Mouse (Mus musculus): Measurements from ENCODE around the gene Isg20. TPM values are rescaled to one million over a fixed set of nuclear protein-coding genes. Genes with fewer than 3 reads are reported as not detected.

Gene Isg20
- polyA plus RNA-seq, 1 experiment, result 9.9 TPM

DNA sequence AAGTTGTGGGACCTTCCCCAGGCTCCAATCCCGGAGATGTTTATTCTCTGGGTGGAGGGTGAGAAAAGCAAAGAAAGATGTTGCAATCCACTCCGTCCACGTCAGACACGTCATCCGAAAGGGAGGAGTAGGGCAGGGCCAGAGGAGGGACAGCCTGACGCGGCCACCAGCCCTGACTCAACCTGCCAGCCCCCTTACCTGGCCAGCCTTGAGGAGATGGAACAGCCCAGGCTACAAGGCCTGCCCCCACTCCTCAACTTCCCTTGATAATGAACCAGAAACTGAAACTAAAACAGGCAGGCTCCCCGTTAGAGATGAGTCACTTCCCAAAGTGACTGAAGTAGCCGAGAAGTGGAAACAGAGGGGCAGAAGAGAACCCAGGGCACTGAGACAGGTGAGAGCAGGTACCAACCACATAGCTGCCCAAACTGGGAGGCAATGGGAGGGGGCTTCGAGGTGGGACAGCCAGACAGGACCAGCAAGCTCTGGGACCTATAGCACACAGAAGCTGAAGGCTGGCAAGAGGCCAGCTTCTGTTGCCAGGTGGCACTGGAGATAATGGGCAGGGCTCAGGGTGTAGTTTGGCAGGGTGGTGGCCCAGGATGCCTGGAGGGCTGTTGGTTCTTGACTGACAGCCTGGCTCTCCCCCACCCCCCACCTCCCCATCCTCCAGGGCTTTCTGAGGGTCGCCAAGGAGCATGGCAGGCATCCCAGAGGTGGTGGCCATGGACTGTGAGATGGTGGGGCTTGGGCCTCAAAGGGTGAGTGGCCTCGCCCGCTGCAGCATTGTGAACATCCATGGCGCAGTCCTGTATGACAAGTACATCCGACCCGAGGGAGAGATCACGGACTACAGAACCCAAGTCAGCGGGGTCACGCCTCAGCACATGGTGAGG is 673 bp downstream of the Isg20 start:
- H3K27ac ChIP-seq (ENCODE audit: insufficient read depth, low read length), result peak overlapping the region; percentile 76
- TF ChIP-seq CTCF (IDR thresholded peaks at IDR 0.05; ENCODE audit: borderline replicate concordance, insufficient read depth, low read length) (no peak), POLR2A (IDR thresholded peaks at IDR 0.05; ENCODE audit: low read depth, low read length) (peak; percentile 47)
- no peak overlapping the region for H3K4me3 ChIP-seq (ENCODE audit: insufficient read depth, low read length)
- peaks cover 8% of the 10 kb centered on the region for H3K4me1 ChIP-seq (ENCODE audit: control insufficient read depth, insufficient read depth, low read length)

GRCm38 (mm10) chr7:78914545-78914845 is 1.3 kb downstream of the Isg20 start:
- peaks cover 8% of the 10 kb centered on the region for H3K4me1 ChIP-seq (ENCODE audit: control insufficient read depth, insufficient read depth, low read length)
- peak overlapping the region; percentile 76 for H3K27ac ChIP-seq (ENCODE audit: insufficient read depth, low read length)
- H3K4me3 ChIP-seq (ENCODE audit: insufficient read depth, low read length), result no peak overlapping the region
- TF ChIP-seq CTCF (IDR thresholded peaks at IDR 0.05; ENCODE audit: borderline replicate concordance, insufficient read depth, low read length) (no peak), POLR2A (IDR thresholded peaks at IDR 0.05; ENCODE audit: low read depth, low read length) (no peak; the same call in 1 of the 2 replicates)

DNA sequence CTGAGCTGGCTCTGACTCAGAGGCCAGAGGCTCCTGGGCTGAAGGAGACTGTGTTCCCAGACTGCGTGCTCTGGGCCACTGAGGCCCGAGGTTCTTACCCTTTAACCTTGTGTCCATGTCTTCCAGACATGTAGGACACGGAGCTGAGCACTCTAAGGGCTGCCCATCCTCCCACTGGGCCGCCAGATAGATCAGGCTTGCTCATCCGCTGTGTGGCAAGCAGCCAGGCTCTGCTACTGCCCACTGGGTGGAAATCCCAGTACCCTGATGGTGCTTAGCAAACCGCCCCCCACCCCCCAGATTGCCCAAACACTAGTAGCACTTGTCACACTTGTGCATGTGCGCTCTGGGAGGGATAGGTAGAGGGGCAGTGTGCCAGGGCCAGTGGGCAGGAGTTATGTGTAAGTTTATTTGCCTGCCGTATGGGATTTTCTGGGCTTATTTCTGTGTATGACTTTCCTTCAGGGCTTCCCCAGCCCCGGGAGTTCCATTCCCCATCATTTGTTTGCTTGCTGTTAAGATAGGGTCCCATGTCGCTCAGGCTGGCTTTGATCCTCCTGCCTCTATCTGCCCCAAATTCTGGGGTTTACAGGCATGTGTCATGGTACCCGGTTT is 1.8 kb downstream of the Isg20 start:
- TF ChIP-seq CTCF (IDR thresholded peaks at IDR 0.05; ENCODE audit: borderline replicate concordance, insufficient read depth, low read length) (no peak), POLR2A (IDR thresholded peaks at IDR 0.05; ENCODE audit: low read depth, low read length) (no peak)
- Histone ChIP-seq H3K4me3 (ENCODE audit: insufficient read depth, low read length) (no peak overlapping the region), H3K4me1 (ENCODE audit: control insufficient read depth, insufficient read depth, low read length) (peaks cover 8% of the 10 kb centered on the region), H3K27ac (ENCODE audit: insufficient read depth, low read length) (peak overlapping the region; percentile 76)

- Histone ChIP-seq H3K4me1 (ENCODE audit: control insufficient read depth, insufficient read depth, low read length) (peaks cover 8% of the 10 kb centered on the region), H3K4me3 (ENCODE audit: insufficient read depth, low read length) (no peak overlapping the region), H3K27ac (ENCODE audit: insufficient read depth, low read length) (no peak overlapping the region)
- TF ChIP-seq CTCF (IDR thresholded peaks at IDR 0.05; ENCODE audit: borderline replicate concordance, insufficient read depth, low read length), result no peak
- no peak for TF ChIP-seq POLR2A (IDR thresholded peaks at IDR 0.05; ENCODE audit: low read depth, low read length)
Measured at GRCm38 (mm10) chr7:78918686-78919085, 5.5 kb downstream of the Isg20 start.

- Histone ChIP-seq H3K4me3 (ENCODE audit: insufficient read depth, low read length) (no peak overlapping the region), H3K4me1 (ENCODE audit: control insufficient read depth, insufficient read depth, low read length) (0 out of 2 replicates have a peak, but pooled peaks cover 4% of the 10 kb centered on the region), H3K27ac (ENCODE audit: insufficient read depth, low read length) (no peak overlapping the region)
- TF ChIP-seq POLR2A (IDR thresholded peaks at IDR 0.05; ENCODE audit: low read depth, low read length), result no peak
- TF ChIP-seq CTCF (IDR thresholded peaks at IDR 0.05; ENCODE audit: borderline replicate concordance, insufficient read depth, low read length), result no peak
Measured at GRCm38 (mm10) chr7:78922506-78922905, 9.3 kb downstream of the Isg20 start.

DNA sequence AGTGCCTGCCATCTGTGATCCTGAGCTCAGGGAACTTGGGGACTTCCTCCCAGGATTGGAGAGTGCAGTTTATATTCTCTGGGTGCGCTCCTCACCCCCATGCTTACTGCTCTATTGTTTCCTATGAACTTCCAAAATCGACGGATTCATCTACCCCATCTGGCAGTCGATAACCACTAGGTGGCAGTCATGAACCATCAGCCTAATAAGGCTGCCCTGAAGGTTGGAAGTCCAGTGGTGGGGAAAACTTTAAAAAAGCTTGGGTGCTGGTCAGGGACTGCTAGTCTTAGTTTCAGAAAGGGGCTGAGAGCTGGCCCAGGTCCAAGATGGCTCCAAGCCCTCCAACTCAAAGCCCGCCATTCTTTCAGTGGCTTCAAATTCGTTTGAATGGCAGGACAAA is 11.1 kb downstream of the Isg20 start:
- TF ChIP-seq POLR2A (IDR thresholded peaks at IDR 0.05; ENCODE audit: low read depth, low read length) (no peak), CTCF (IDR thresholded peaks at IDR 0.05; ENCODE audit: borderline replicate concordance, insufficient read depth, low read length) (peak; percentile 42; the same call in 1 of the 2 replicates)
- H3K4me3 ChIP-seq (ENCODE audit: insufficient read depth, low read length), result no peak overlapping the region
- no peak overlapping the region for H3K27ac ChIP-seq (ENCODE audit: insufficient read depth, low read length)
- 0 out of 2 replicates have a peak, but pooled peaks cover 4% of the 10 kb centered on the region for H3K4me1 ChIP-seq (ENCODE audit: control insufficient read depth, insufficient read depth, low read length)

DNA sequence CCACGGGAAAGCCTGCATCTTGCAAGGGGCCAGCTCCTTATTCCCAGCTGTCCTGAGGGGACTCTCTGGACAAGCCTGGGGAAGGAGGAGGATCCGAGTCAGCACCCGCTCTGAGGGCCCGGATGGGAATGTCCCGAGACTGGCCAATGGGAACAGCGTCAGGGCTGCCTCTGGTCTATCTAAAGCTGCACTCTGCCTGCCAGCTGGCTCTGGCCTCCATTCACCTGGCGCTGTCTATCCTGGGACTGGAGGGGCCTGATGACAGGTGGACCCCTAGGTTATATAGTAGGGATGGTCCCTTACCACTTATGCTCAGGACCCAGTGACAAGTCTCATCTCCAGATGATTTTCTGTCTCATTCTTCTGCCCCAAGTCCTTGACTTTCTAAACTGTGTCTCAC is 11.6 kb downstream of the Isg20 start:
- TF ChIP-seq POLR2A (IDR thresholded peaks at IDR 0.05; ENCODE audit: low read depth, low read length) (no peak), CTCF (IDR thresholded peaks at IDR 0.05; ENCODE audit: borderline replicate concordance, insufficient read depth, low read length) (no peak)
- H3K4me3 ChIP-seq (ENCODE audit: insufficient read depth, low read length), result no peak overlapping the region
- 0 out of 2 replicates have a peak, but pooled peaks cover 4% of the 10 kb centered on the region for H3K4me1 ChIP-seq (ENCODE audit: control insufficient read depth, insufficient read depth, low read length)
- H3K27ac ChIP-seq (ENCODE audit: insufficient read depth, low read length), result no peak overlapping the region

DNA sequence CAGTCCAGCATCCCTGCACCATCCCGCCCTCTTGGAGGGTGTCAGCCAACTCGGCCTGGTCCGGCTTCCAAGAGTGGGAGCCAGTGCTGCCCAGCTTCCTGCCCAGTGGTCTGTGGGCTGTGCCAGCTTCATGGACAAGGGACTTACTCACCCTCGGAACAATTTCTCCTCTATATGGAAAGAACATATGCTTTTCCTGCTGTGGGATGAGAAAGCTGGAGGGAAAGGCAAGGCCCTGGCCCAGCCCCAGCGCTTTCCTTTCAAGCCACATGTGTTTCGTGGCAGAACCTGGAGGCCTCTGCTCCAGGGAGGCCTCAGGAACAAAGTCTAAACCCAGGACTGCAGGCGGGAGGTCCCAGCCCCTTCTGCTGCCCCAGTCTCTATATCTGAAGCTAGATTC is 12.5 kb downstream of the Isg20 start:
- H3K4me3 ChIP-seq (ENCODE audit: insufficient read depth, low read length), result no peak overlapping the region
- no peak overlapping the region for H3K27ac ChIP-seq (ENCODE audit: insufficient read depth, low read length)
- TF ChIP-seq POLR2A (IDR thresholded peaks at IDR 0.05; ENCODE audit: low read depth, low read length) (no peak), CTCF (IDR thresholded peaks at IDR 0.05; ENCODE audit: borderline replicate concordance, insufficient read depth, low read length) (no peak)
- 0 out of 2 replicates have a peak, but pooled peaks cover 4% of the 10 kb centered on the region for H3K4me1 ChIP-seq (ENCODE audit: control insufficient read depth, insufficient read depth, low read length)

DNA sequence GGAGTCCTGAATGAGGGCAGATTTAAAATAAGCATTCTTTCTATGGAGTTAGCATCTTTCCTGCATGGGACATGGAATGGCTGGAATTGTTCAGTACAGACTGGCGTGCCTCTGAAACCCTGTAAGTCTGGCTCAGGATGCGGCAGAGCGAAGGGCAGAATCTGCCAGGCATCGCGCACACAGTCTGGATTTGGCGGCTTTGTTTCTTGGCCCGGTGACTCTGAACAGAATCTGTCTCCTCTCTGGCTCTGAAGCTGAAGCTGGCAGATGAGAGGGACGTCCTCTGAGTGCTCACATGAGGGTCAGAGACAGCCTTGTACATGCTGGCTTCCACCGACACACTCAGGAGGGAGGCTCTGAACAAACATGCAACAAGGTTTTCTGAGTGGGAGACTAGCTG is 12.9 kb downstream of the Isg20 start:
- TF ChIP-seq CTCF (IDR thresholded peaks at IDR 0.05; ENCODE audit: borderline replicate concordance, insufficient read depth, low read length) (no peak), POLR2A (IDR thresholded peaks at IDR 0.05; ENCODE audit: low read depth, low read length) (no peak)
- Histone ChIP-seq H3K4me1 (ENCODE audit: control insufficient read depth, insufficient read depth, low read length) (0 out of 2 replicates have a peak, but pooled peaks cover 4% of the 10 kb centered on the region), H3K4me3 (ENCODE audit: insufficient read depth, low read length) (no peak overlapping the region), H3K27ac (ENCODE audit: insufficient read depth, low read length) (no peak overlapping the region)

- no peak for TF ChIP-seq CTCF (IDR thresholded peaks at IDR 0.05; ENCODE audit: borderline replicate concordance, insufficient read depth, low read length)
- no peak for TF ChIP-seq POLR2A (IDR thresholded peaks at IDR 0.05; ENCODE audit: low read depth, low read length)
- no peak overlapping the region for H3K27ac ChIP-seq (ENCODE audit: insufficient read depth, low read length)
- 0 out of 2 replicates have a peak, but pooled peaks cover 4% of the 10 kb centered on the region for H3K4me1 ChIP-seq (ENCODE audit: control insufficient read depth, insufficient read depth, low read length)
- H3K4me3 ChIP-seq (ENCODE audit: insufficient read depth, low read length), result no peak overlapping the region
Measured at GRCm38 (mm10) chr7:78927266-78927665, 14.0 kb downstream of the Isg20 start.
